Mouse (Mus musculus) limb, embryonic 11.5 days (tissue): ENCODE measurements at regions not wholly inside any gene's neighbourhood (a gene's known extent, or its start where the extent isn't known, plus 50 kb on each side); places are given as distances from the start of the nearest gene placed in this dataset.

Source experiments
- ATAC-seq: fragments of 200-750 bp; cut with Nextera tagmentation; 2 replicates; pipeline ENCODE4 v1.8.0; 2017; ENCODE audit warnings: low read depth; ENCODE audit not compliant: insufficient number of reproducible peaks, low FRiP score, low TSS enrichment
- DNase-seq: peaks from one replicate; pipeline ENCODE4 v3.0.0-alpha.2; 2015; ENCODE audit warnings: low spot score
- H3K27ac ChIP-seq: fragments of 300-500 bp; sonication (generic); replicated peaks from 2 replicates; pipeline ENCODE4 v1.5.1; 2014; ENCODE audit warnings: low read depth, mild to moderate bottlenecking, low read length
- H3K27me3 ChIP-seq: fragments of 300-500 bp; sonication (generic); 2 replicates; pipeline ENCODE4 v1.6.1; 2014; ENCODE audit warnings: mild to moderate bottlenecking, low read length, mixed read lengths; ENCODE audit not compliant: control insufficient read depth, insufficient read depth
- H3K36me3 ChIP-seq: fragments of 300-500 bp; sonication (generic); 2 replicates; pipeline ENCODE4 v1.6.1; 2014; ENCODE audit warnings: mild to moderate bottlenecking, low read length, moderate library complexity, mixed read lengths; ENCODE audit not compliant: control insufficient read depth, insufficient read depth
- H3K4me1 ChIP-seq: fragments of 300-500 bp; sonication (generic); 2 replicates; pipeline ENCODE4 v1.6.1; 2014; ENCODE audit warnings: low read length, mixed read lengths; ENCODE audit not compliant: control insufficient read depth, insufficient read depth
- H3K4me2 ChIP-seq: fragments of 300-500 bp; sonication (generic); 2 replicates; pipeline ENCODE4 v1.6.1; 2014; ENCODE audit warnings: low read depth, mild to moderate bottlenecking, moderate library complexity; ENCODE audit not compliant: severe bottlenecking
- H3K4me3 ChIP-seq: fragments of 300-500 bp; sonication (generic); 2 replicates; pipeline ENCODE4 v1.5.1; 2014; ENCODE audit warnings: low read depth, low read length
- H3K9ac ChIP-seq: fragments of 300-500 bp; sonication (generic); 2 replicates; pipeline ENCODE4 v1.6.1; 2014; ENCODE audit warnings: mild to moderate bottlenecking, low read length
- H3K9me3 ChIP-seq: fragments of 300-500 bp; sonication (generic); 2 replicates; pipeline ENCODE4 v1.6.1; 2016; ENCODE audit warnings: low read length; ENCODE audit not compliant: control insufficient read depth
- WGBS: fragments of 180-500 bp; shearing (Covaris S2); extraction: QIAGEN DNeasy Blood & Tissue Kit; methylation state at CpG from one replicate; pipeline ENCODE4 v1.1.7; 2014; 5-methylcytosine and 5-hydroxymethylcytosine counted together

- H3K4me3 ChIP-seq = no peak overlapping the region
- ATAC-seq = no peak
- no peaks in the 10 kb centered on the region for H3K9me3 ChIP-seq
- H3K9ac ChIP-seq = no peak overlapping the region
- H3K36me3 ChIP-seq = no peaks in the 10 kb centered on the region
- WGBS = 78% methylated on average over 10 of the region's 10 CpGs
- no peaks in the 10 kb centered on the region for H3K27me3 ChIP-seq
- no peak overlapping the region for H3K27ac ChIP-seq
- no peak overlapping the region for H3K4me2 ChIP-seq
- H3K4me1 ChIP-seq = no peaks in the 10 kb centered on the region
- no peak for DNase-seq
These were observed 341.6 kb downstream of the Diras2 start for GRCm38 (mm10) chr13:52189382-52189923.

DNA sequence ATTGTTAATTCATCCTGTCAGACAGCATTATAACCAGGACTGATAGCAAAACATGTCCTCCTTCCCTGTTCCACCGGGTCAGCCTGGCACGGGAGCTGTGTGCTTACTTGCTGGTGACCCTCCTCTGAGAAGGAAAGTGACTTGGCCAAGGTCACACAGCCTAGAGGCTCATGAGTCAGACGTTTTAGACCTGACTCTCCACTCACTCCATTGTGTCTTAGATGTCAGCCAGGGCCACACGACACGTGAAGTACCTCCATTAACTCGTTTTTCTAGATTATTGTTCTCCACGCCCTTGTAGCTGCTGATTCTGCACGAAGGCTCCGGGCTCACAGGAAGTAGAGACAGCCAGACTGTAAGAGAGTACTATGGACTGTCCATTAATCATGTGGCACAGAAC is 340.8 kb downstream of the Diras2 start:
- no peaks in the 10 kb centered on the region for H3K4me1 ChIP-seq
- no peaks in the 10 kb centered on the region for H3K36me3 ChIP-seq
- no peak overlapping the region for H3K27ac ChIP-seq
- no peak for DNase-seq
- WGBS = 77% methylated on average over 9 of the region's 9 CpGs
- no peak for ATAC-seq
- no peak overlapping the region for H3K4me3 ChIP-seq
- no peak overlapping the region for H3K4me2 ChIP-seq
- no peak overlapping the region for H3K9ac ChIP-seq
- H3K27me3 ChIP-seq = no peaks in the 10 kb centered on the region
- H3K9me3 ChIP-seq = no peaks in the 10 kb centered on the region

- Histone ChIP-seq H3K4me1 (no peaks in the 10 kb centered on the region), H3K4me2 (no peak overlapping the region), H3K27ac (no peak overlapping the region), H3K9ac (no peak overlapping the region), H3K36me3 (no peaks in the 10 kb centered on the region), H3K27me3 (no peaks in the 10 kb centered on the region), H3K9me3 (no peaks in the 10 kb centered on the region), H3K4me3 (no peak overlapping the region)
- DNase-seq (no peak), ATAC-seq (no peak)
- 89% methylated on average over 15 of the region's 15 CpGs for WGBS
These were observed 340.1 kb downstream of the Diras2 start for GRCm38 (mm10) chr13:52190848-52191590.

DNA sequence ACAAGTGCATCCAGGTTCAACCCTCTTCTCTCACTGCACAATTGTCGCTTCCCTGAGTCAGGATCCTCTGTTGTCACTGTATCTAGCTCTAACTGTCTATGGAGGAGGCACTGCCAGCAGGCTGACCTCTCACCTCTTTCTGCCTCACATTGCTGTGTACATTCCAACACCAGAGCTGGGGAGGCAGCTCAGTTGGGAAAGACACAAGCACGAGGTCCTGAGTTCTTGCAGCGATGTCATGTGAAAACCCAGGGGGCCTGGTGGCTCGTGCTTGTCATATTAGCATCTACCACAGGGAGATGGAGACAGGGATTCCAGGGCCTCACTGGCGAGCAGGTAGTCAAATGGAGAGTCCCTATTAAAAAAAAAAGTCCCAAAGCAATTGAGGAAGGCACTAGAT is 334.2 kb downstream of the Diras2 start:
- no peak for ATAC-seq
- WGBS = 80% methylated on average over 5 of the region's 5 CpGs

GRCm38 (mm10) chr13:52198649-52199348 is 332.3 kb downstream of the Diras2 start:
- Histone ChIP-seq H3K4me1 (no peaks in the 10 kb centered on the region), H3K27ac (no peak overlapping the region), H3K27me3 (no peaks in the 10 kb centered on the region), H3K9ac (no peak overlapping the region), H3K36me3 (no peaks in the 10 kb centered on the region), H3K9me3 (no peaks in the 10 kb centered on the region), H3K4me3 (no peak overlapping the region), H3K4me2 (no peak overlapping the region)
- ATAC-seq = no peak
- no peak for DNase-seq
- 88% methylated on average over 7 of the region's 7 CpGs for WGBS

More for the DNA sequence above, 334.2 kb downstream of the Diras2 start:
- no peaks in the 10 kb centered on the region for H3K9me3 ChIP-seq
- H3K4me1 ChIP-seq = no peaks in the 10 kb centered on the region
- H3K27me3 ChIP-seq = no peaks in the 10 kb centered on the region
- no peak overlapping the region for H3K4me3 ChIP-seq
- no peak overlapping the region for H3K9ac ChIP-seq
- H3K4me2 ChIP-seq = no peak overlapping the region
- H3K36me3 ChIP-seq = no peaks in the 10 kb centered on the region
- no peak for DNase-seq
- no peak overlapping the region for H3K27ac ChIP-seq

GRCm38 (mm10) chr13:52202372-52202771 is 328.7 kb downstream of the Diras2 start:
- no peaks in the 10 kb centered on the region for H3K9me3 ChIP-seq
- H3K4me1 ChIP-seq = no peaks in the 10 kb centered on the region
- H3K9ac ChIP-seq = no peak overlapping the region
- no peaks in the 10 kb centered on the region for H3K36me3 ChIP-seq
- no peak overlapping the region for H3K4me2 ChIP-seq
- no peak overlapping the region for H3K4me3 ChIP-seq
- no peaks in the 10 kb centered on the region for H3K27me3 ChIP-seq
- no peak overlapping the region for H3K27ac ChIP-seq
- DNase-seq (no peak), ATAC-seq (no peak)
- 86% methylated on average over 1 of the region's 1 CpGs for WGBS

- DNase-seq = no peak
- H3K9me3 ChIP-seq = no peaks in the 10 kb centered on the region
- WGBS = 77% methylated on average over 4 of the region's 4 CpGs
- H3K4me1 ChIP-seq = no peaks in the 10 kb centered on the region
- no peak for ATAC-seq
- H3K27me3 ChIP-seq = no peaks in the 10 kb centered on the region
- H3K36me3 ChIP-seq = no peaks in the 10 kb centered on the region
- no peak overlapping the region for H3K4me2 ChIP-seq
- H3K27ac ChIP-seq = no peak overlapping the region
- no peak overlapping the region for H3K4me3 ChIP-seq
- H3K9ac ChIP-seq = no peak overlapping the region
These were observed 325.1 kb downstream of the Diras2 start for GRCm38 (mm10) chr13:52205951-52206350.

DNA sequence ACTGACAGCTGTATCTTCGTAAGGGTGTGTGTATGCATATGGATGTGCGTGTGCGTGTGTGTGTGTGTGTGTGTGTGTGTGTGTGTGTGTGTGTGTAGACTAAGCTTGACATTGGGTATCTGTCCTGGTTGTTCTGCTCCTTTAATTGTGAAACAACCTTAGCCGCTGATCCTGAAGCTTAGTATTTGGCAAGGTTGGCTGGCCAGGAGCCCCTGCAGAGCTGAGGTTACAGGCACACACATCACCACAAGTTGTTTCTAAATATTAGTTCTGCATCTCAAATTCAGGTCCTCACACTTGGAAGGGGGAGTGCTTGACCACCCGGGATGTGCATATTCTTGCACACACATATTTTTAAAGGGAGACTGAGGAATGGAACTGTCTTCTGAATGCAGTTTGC is 314.7 kb downstream of the Diras2 start:
- DNase-seq = no peak
- Histone ChIP-seq H3K4me3 (no peak overlapping the region), H3K27ac (no peak overlapping the region), H3K4me2 (no peak overlapping the region), H3K4me1 (no peaks in the 10 kb centered on the region), H3K36me3 (no peaks in the 10 kb centered on the region), H3K27me3 (no peaks in the 10 kb centered on the region), H3K9ac (no peak overlapping the region), H3K9me3 (no peaks in the 10 kb centered on the region)
- ATAC-seq = no peak
- 88% methylated on average over 5 of the region's 5 CpGs for WGBS
